Mouse (Mus musculus) frontal cortex, postnatal 10 days (tissue): ENCODE data around the gene Pigf.

ENCODE experiments used
- DNase-seq, 2 experiments: peaks; one replicate each; pipeline ENCODE4 v3.0.0; 2022; ENCODE audit warnings: low spot score in 2 of 2, mixed read lengths in 1 of 2

The Pigf gene

GRCm38 (mm10) chr17:87036141-87037073 is 11.2 kb upstream of the Pigf start:
- DNase-seq: no peak

DNA sequence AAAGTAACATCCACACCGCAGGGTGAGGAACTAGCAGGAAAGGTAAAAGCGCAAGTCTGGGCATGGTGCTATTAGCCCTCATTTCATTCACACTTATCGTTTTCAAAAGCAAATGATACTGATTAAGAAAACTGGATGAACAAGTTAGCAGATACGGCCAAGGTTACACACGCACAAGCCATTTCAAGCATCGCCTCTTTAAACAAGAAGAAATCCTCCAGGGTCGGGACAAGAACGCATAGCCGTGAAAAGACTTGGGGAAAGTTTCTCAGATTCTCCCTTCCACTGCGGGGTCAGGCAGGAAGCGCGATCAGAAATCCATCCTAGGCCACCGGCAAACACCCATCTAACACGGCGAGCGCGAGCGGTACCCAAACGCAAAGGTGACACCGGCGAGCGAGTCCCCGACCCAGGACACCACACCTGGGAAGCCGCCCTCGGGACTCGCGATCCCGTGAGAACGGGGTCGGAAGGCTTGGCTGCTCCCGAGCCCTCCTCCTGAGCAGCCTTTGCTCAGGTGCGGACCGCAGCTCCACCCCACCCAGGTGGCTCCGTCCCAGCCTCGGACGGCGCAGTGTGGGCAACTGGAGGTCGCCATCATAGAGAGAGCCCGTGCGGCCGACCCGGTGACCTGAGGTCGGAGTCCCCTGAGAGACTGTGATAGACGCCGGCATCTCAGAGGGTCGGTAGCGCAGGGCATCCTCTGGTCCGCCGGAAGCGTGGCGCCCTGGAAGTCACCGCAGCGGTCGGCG is 539 bp downstream of the Pigf start:
- DNase-seq: no peak

DNA sequence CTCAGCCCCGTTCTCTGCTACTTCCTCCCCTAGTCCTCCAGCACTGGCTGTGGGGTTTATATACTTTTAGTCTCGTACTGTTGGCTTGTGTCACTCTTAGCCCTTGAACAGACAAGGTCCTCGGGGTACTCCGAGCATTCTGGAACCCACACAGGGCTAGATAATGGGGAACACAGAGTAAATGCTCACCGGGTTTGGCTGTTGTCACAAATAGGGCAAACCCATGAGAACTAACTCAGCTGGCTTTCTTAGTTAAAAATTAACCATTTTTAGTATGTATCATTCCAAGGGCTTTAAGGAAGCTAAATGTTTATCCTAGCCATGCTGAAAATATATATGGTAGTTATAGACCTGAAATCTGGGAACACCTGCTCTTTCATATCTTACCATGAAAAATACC is 5.5 kb downstream of the Pigf start:
- no peak for DNase-seq

GRCm38 (mm10) chr17:87011301-87012019 is 13.7 kb downstream of the Pigf start:
- DNase-seq: peak; percentile 43 to 62

- DNase-seq: no peak
Measured at GRCm38 (mm10) chr17:87008950-87009349, 16.3 kb downstream of the Pigf start.

- no peak for DNase-seq
Measured at GRCm38 (mm10) chr17:86997323-86997722, 27.9 kb downstream of the Pigf start.

DNA sequence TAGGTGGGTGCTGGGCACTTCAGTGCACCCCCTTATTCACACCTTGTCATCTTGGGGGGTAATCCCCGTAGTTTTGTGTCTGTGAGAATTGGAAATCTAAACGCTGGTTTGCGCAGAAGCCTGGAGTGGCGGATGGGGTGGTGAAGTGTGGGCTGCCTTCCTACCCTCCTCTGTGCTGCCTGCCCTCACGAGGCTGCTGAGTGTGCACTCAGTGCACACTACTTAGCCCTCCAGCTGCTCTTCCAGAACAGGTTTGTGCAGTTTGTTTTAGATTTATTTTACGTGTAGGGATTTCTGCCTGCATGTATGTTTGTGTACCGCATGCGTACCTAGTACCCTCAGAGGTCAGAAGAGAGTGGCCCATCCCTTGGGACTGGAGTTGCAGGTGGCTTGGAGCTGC is 33.9 kb downstream of the Pigf start:
- no peak for DNase-seq

DNA sequence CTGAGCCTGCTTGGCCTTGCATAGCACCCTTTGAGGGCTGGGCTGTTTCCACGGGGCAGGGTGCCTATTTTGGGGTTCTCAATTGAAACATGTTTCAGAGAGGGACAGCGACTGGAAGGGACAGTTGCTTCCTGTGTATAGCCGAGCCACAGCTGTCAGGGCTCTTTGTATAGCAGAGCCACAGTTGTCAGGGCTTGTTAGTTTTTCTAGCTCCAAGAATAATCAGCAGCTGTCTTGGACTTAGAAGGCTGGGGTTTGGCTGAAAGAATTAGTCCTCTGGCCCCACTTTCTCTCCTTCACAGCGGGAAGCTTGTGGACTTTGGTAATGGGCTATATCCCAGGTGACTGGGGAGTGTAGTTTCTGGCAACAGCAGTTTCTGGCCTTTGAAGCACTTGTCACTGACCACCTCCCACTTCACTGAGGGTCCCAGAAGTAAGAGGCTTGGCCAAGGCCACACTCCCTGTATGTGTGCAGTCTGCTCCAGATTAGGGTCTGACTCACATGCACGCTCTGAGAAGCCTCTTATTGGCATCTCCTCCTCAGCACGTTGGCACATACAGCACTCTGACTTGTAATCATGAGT is 36.5 kb downstream of the Pigf start:
- no peak for DNase-seq

DNA sequence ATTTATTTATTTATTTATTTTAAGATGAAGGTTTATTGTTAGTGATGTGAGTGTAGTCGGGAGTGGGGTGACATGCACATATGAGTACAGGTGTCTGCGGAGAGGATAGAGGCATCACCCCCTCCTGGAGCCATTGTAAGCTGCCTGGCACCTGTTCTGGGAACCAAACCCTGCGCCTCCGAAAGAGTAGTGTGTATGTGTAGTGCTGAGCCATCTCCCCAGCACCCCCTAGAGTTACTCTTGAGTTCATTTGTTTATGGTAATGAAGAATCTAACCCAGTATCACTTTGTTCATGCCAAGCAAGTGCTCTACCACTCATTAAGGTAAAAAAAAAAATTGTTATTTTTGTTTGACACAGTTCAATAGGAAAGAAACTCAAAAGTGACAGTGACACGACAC is 37.0 kb downstream of the Pigf start:
- no peak for DNase-seq

DNA sequence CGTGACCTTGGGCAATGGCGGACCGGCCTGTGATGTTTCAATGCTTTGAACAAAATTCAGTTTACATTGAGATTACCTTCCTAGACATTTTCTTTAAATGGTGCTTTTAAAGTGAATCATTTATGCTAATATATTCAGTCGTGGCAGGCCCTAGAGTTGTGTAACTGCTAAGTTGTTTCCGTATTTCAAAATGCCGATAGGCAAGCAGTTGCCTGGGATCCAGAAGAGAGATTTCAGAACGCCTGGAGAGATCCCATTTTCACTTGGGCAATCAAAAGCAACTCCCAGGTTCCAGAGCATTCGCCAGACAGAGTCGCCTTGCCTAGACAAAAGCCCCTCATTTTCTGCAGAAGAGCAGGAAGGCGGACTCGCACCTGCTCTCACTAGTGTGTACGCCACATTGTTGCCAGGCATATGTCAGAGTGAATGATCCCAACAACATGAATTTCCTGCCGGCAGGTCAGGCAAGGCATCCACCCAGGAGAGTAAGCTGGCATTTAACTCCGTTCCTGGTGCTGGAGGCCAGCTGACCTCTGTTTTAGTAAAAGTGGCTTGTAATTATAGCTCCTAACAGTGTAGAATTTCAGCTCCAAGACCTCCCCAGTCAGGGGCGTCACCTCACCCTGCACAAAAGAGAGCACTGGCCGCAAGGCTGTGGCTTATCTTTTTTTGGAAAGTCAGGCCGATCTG is 38.6 kb downstream of the Pigf start:
- DNase-seq: no peak

DNA sequence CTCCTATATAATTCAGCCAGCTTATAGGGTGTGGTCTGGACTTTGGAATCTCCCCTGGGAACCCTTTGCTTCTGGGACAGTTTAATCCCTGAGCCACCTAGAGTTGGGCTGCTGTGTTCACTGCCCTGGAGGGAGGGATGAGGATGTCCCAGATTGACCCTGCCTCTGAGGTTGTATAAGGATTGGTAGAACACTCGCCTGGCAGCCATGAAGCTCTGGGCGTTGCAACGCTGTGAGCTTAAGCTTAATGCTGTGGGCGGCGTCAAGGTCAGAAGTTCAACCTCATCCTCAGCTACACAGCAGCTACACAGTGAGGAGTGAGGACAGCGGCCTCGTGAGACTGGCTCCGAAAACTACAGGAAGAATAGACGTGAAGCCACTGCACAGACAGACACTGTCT is 42.7 kb downstream of the Pigf start:
- DNase-seq: no peak

- no peak for DNase-seq
Measured at GRCm38 (mm10) chr17:86981701-86982100, 43.5 kb downstream of the Pigf start.

GRCm38 (mm10) chr17:86981205-86981604 is 44.0 kb downstream of the Pigf start:
- no peak for DNase-seq

DNA sequence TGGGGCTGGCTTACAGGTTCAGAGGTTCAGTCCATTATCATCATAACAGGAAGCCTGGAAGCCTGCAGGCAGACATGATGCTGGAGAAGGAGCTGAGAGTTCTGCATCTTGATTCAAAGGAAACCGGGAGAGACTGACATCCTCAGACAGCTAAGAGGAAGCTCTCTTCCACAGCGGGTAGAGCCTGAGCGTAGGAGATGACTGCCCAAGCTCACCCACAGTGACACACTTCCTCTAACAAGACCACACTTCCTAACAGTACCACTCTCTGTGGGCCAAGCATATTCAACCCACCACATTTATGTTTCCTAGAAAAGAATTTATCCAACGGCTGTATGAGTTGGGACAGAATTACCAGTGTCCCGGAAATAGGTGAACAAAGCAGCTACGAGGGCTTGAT is 46.7 kb downstream of the Pigf start:
- DNase-seq: no peak

GRCm38 (mm10) chr17:86976387-86976786 is 48.8 kb downstream of the Pigf start:
- DNase-seq: no peak

- DNase-seq: no peak
Measured at GRCm38 (mm10) chr17:86973097-86973496, 52.1 kb downstream of the Pigf start.

- DNase-seq: no peak
Measured at GRCm38 (mm10) chr17:86971860-86972259, 53.3 kb downstream of the Pigf start.

GRCm38 (mm10) chr17:86971036-86971435 is 54.2 kb downstream of the Pigf start:
- DNase-seq: no peak

DNA sequence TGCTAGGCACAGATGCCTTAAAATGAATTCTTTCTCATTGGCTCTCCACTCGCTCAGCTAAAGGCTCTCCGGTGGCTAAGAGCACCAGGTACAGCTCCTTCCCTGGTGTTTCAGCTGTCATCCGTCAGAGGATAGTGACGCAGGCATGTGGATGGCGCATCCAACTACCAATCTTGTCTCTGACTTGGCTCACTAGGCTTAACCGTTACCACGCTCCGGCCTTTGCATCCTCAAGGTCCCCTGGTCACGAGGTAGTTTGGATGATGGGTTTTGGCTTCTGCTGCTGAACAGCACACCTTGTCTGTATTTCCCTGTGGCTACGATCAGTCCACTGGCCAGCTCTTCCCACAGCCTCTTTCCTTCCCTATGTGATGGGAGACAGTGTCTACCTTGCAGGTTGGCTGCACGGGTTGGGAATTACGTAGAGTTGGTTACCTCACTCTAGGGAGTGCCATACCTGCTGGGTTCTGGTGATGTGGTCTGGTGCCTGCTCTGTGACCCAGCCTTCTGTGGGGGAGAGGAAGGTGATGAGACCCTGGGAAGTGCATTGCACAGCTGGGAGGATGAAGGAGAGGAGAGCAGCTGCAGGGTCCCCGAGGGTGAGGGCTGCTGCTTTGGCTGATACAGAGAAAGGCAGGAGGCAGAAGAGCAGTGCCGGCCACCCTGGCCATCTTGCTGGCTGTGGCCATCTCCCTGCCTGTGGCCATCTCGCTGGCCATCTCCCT is 55.0 kb downstream of the Pigf start:
- DNase-seq: no peak

DNA sequence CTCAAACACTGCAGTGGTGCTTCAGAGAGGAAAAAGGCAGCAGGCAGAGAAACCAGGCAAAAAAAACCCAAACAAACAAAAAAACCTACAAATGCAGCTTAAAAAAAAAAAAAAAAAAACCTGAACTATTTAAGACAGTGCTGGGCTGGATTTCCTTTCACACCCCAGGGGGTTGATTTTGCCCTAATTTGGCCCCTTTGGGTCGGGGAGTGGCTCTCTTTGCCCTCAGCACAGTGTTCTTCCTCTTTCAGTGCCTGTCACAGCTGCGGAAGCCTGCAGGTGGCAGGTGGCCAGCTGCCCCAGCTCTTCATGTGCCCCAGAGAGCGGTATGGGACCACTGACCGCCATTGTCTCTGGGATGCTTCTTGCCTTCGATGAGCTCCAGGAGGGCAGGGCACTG is 55.6 kb downstream of the Pigf start:
- DNase-seq: no peak

GRCm38 (mm10) chr17:86968581-86968980 is 56.6 kb downstream of the Pigf start:
- DNase-seq: no peak
